Mouse (Mus musculus): Measurements from ENCODE around the gene Tmem56.
A peak's percentile ranks its signal among the peaks of the same experiment; 100 is the strongest.

Tmem56 gene

DNA sequence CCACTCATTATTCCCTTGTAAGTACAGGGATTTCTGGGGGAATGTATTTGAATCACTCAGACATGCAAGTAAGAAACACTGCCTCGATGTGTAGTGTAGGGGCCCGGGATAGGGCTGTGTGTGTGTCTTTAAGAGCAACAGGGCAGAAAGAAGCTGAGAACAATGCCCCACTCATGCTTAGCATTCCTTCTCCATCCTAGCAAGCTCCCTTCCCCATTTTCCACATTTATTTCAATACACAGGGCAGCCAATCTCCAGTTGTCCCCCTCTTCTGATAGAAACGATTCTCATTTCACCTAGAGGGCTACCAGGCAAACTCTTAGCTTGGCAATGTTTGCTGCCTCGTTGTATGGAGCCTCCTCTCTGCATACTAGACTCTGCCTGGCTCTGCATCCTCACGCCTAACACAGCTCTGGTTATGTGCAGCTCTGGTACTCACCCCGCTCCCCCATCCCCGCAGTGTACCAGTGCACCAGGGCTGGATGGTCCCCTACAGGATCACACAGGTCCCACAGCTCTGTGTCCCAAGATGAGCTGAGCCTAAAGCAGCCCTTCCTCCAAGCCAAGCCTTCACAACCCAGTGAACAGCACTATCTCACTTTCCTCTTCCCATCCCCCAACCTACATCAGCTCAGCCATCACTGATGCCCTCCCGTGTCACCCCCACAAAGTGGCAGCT lies 42.4 kb downstream of the Tmem56 start:
- DNase-seq (ENCODE audit: low read depth, low spot score) = peak; percentile 8

DNA sequence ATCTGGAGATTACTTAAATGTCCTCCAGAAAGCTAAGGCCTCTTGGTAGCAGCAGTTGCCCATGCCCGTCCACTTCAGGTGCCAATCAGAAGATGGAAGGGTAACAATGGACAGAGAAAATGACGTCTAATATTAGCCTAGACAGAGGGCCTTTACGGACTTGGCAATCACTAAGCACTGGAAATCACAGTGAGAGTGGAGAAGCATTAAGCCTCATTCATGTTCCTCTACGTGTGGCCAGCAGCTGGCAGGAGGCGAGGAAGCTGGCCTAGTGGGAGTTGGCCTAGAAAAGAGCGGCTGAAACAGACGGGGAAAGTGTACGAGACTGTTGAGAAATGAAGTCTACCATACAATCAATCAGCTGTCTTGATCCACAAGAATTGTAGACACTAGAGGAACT lies 43.8 kb downstream of the Tmem56 start:
- DNase-seq (ENCODE audit: low read depth, low spot score) = no peak

DNA sequence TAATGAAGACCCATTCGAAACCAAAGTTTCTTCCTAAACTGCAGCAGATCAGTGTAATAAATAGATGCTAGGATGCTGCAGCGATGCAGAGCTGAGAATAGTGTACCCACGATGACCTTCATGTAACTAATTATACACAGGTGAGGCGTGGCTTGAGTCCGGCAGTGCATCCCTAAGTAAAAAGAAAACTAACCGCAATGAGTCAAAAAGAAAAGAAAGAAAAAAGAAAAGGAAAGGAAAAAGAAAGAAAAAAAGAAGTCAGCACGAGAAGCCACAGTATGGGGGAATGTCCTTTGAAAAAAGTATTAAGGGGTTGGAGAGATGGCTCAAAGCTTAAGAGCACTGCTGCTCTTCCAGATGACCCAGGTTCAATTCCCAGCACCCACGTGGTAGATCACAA lies 58.1 kb downstream of the Tmem56 start:
- no peak for DNase-seq (ENCODE audit: low read depth, low spot score)

GRCm38 (mm10) chr3:121224185-121224584 lies 58.7 kb downstream of the Tmem56 start:
- no peak for DNase-seq (ENCODE audit: low read depth, low spot score)

- no peak for DNase-seq (ENCODE audit: low read depth, low spot score)
Measured at GRCm38 (mm10) chr3:121221987-121222386, 60.9 kb downstream of the Tmem56 start.

DNA sequence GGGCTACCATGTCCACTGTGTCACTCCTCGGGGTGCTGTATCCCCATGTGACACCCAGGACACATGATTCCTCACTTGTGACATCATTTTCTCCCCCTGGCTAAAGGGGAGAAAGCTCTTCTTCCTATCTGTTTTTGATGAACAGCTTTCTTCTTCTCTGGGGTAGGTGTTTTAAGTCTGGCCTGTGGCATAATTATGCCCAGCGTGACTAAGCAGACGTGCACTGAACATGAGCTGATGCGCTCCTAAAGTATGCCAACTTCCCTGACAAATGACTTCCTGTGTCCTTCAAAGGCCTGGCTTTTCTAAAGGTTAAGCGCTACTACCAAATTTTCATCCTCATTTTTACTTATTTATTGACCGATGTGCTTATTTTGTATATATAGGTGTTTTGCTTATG lies 65.9 kb downstream of the Tmem56 start:
- no peak for DNase-seq (ENCODE audit: low read depth, low spot score)

- DNase-seq (ENCODE audit: low read depth, low spot score) = no peak
Measured at GRCm38 (mm10) chr3:121213501-121213900, 69.4 kb downstream of the Tmem56 start.

- DNase-seq (ENCODE audit: low read depth, low spot score) = peak; percentile 17
Measured at GRCm38 (mm10) chr3:121212156-121212555, 70.7 kb downstream of the Tmem56 start.

GRCm38 (mm10) chr3:121208994-121209393 lies 73.9 kb downstream of the Tmem56 start:
- no peak for DNase-seq (ENCODE audit: low read depth, low spot score)

- DNase-seq (ENCODE audit: low read depth, low spot score) = no peak
Measured at GRCm38 (mm10) chr3:121206202-121206882, 76.6 kb downstream of the Tmem56 start.

GRCm38 (mm10) chr3:121202638-121203037 lies 80.3 kb downstream of the Tmem56 start:
- no peak for DNase-seq (ENCODE audit: low read depth, low spot score)

- peak; percentile 9 for DNase-seq (ENCODE audit: low read depth, low spot score)
Measured at GRCm38 (mm10) chr3:121201012-121201747, 81.7 kb downstream of the Tmem56 start.

GRCm38 (mm10) chr3:121189199-121189598 lies 93.7 kb downstream of the Tmem56 start:
- DNase-seq (ENCODE audit: low read depth, low spot score) = no peak

DNA sequence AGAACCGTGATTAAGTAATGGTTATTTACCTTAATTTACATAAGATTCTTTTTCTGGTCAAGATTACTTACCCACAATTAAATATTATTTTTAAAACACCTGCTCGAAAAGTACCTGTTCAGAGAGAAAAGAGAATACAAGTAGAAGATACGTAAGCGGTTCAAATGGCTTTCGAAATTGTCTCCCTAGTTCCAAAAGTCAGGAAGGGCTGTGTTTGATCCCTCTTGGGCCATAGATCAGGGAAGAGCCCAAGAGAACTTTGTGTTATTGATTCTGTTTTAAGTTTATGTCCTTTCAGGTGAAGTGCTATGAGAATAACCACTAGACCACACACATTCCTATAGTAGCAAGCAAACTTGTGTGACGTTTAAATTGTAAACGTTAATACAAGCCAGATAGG lies 95.4 kb downstream of the Tmem56 start:
- no peak for DNase-seq (ENCODE audit: low read depth, low spot score)

- DNase-seq (ENCODE audit: low read depth, low spot score) = no peak
Measured at GRCm38 (mm10) chr3:121186925-121187324, 96.0 kb downstream of the Tmem56 start.

GRCm38 (mm10) chr3:121185197-121185596 lies 97.7 kb downstream of the Tmem56 start:
- DNase-seq (ENCODE audit: low read depth, low spot score) = no peak

- DNase-seq (ENCODE audit: low read depth, low spot score) = no peak
Measured at GRCm38 (mm10) chr3:121176011-121176410, 106.9 kb downstream of the Tmem56 start.

- DNase-seq (ENCODE audit: low read depth, low spot score) = no peak
Measured at GRCm38 (mm10) chr3:121174248-121174945, 108.5 kb downstream of the Tmem56 start.

DNA sequence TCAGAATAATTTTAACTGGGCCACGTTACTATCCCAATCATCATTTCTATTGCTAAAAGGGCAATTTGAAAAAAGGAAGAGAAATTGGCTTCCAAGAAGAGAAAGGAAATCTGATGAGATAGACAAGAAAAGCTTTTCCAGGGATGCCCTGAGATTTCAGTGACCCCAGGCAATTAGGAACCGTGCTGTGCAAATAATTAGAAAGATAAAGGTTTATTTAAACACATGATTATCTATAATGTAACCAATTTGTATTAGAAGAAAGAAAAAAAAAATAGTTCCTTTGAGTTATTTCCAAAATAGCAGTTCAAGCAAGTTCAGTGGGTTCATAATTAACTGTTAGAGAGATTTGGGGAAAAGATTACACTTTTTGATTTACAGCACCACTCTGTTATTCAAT lies 110.2 kb downstream of the Tmem56 start:
- DNase-seq (ENCODE audit: low read depth, low spot score) = no peak

GRCm38 (mm10) chr3:121171872-121172265 lies 111.0 kb downstream of the Tmem56 start:
- DNase-seq (ENCODE audit: low read depth, low spot score) = no peak

DNA sequence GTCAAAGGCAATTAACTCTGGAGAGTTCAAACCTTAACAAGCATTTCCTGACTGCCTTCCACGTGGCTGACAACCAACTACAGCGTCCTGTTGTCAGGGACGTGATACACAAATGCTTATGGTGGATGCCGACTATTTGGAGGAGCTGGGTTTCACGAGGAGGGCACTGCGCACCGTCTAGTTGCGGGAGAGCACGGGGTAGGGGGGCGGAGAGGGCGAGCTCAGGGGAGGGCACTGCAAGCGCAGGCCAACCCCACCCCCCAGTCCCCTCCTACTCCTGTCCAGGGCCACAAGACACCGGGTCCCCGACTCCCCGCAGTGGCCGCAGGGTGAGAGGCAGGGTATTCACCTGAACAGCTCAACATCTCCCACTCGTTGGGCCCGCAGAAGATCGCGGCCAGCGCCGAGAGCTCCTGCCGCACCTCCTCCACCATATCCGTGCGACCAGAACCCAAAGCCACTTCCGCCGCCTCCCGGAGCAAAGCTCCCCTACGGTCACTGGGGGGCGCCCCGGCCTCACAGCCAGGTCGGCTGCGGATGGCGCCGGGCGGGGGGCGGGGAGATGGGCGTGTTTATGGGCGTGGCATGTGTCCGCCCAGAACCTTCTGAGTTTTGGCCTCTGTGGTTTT lies 111.5 kb downstream of the Tmem56 start, which contains the start of gene Rwdd3:
Gene Rwdd3, minus strand, starts transcription at position 453 of the 629 bp plus-strand sequence.
- DNase-seq (ENCODE audit: low read depth, low spot score) = peak; percentile 91
